Comparison of ENCODE assay signal across 16 mouse cellular contexts in genomic region chr17:44035005-44035404, GRCm38 (mm10).
"Had no signal": no experiment of that assay in that cellular context is flagged by ENCODE, and none has a peak within 500 bp of the region (broad histone marks: within the 10 kb centered on the region; RNA-seq: fewer than 3 reads in every experiment).

No protein-coding gene starts in this region.

- H3K4me1 ChIP-seq: limb, embryonic 12.5 days; midbrain, embryonic 15.5 days had no signal

- H3K27ac ChIP-seq: kidney, postnatal 0 days; layer of hippocampus, adult 2 months; limb, embryonic 12.5 days; limb, embryonic 15.5 days; liver, embryonic 14.5 days; macrophage; midbrain, embryonic 12.5 days; midbrain, embryonic 15.5 days; neural tube, embryonic 13.5 days; stomach, postnatal 0 days had no signal

- H3K4me3 ChIP-seq: layer of hippocampus, adult 2 months; limb, embryonic 12.5 days; limb, embryonic 15.5 days; midbrain, embryonic 12.5 days; midbrain, embryonic 15.5 days; neural tube, embryonic 13.5 days had no signal

- DNase-seq: kidney, postnatal 25 days; left cerebral cortex, postnatal 4 days; liver, postnatal 0 days; lung, embryonic 14.5 days; thymus, adult 2 months; thymus, postnatal 25 days had no signal
